Mouse (Mus musculus): ENCODE measurements around the gene Olfr707. TPM values are rescaled to one million over a fixed set of nuclear protein-coding genes. Genes with fewer than 3 reads are reported as not detected.

Olfr707 gene
- total and polyA plus RNA-seq, 2 experiments from 2014 or later, result not detected

DNA sequence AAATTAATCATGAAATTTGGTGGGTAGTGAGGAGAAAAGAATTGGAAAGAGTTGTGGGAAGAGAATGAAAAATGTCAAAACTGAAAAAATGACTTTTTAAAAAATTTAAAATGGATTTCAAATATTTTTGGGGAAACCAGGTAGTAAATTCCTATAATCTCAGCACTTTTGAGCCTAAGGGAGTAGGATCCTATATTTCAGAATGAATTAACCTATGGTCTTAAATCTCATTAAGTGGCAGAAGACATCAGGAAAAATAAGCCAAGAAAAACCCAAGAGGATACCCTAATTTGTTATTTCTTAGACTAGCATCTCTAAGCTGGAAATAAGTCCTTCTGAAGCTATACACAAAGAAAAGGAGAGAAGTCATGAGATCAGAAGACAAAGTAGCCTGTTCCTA lies 38.2 kb downstream of the Olfr707 start, which contains the start of gene Olfr704:
Gene Olfr704, plus strand, starts transcription at position 301 of the 400 bp plus-strand sequence.
- no peak for TF ChIP-seq CTCF (IDR thresholded peaks at IDR 0.05; ENCODE audit: low read depth)
- no peaks in the 10 kb centered on the region for H3K27me3 ChIP-seq (ENCODE audit: insufficient read depth, low read length)
- no peak within 1 kb of the TSS for H3K4me2 ChIP-seq (ENCODE audit: low read depth)
- no peak for ATAC-seq
- H3K4me3 ChIP-seq (ENCODE audit: low read depth, low read length), result no peak within 1 kb of the TSS
- DNase-seq, result no peak
- H3K4me1 ChIP-seq (ENCODE audit: insufficient read depth), result no peaks in the 10 kb centered on the region
- H3K36me3 ChIP-seq (ENCODE audit: insufficient read depth), result no peaks in the 10 kb centered on the region
- H3K9me3 ChIP-seq (ENCODE audit: low read length), result no peaks in the 10 kb centered on the region
- no peak within 1 kb of the TSS for H3K9ac ChIP-seq
- no peak within 1 kb of the TSS for H3K27ac ChIP-seq (ENCODE audit: low read depth, low read length)

DNA sequence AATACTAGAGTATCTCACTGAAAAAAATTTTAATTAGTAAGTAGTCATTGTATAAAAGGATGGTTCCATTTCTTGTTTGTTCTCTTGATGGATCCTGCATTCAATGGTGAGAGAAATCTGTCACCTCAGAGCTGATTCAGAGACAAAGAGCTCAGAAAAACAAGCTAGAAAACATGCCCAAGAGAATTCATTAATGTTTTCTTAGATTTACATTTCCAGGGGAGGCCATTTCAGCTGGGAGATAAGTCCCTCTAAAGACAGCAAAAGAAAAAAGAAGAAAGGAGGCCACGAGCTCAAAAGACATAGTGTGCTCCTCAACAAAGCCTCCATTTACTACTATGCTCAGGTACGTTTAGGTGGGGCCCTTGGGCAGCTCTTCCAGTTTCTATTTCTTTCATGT lies 58.0 kb downstream of the Olfr707 start, which contains the start of gene Olfr703:
Gene Olfr703, plus strand, starts transcription at position 301 of the 400 bp plus-strand sequence.
- H3K9me3 ChIP-seq (ENCODE audit: low read length), result no peaks in the 10 kb centered on the region
- ATAC-seq, result no peak

More for the DNA sequence above, 58.0 kb downstream of the Olfr707 start, which contains the start of gene Olfr703:
- Histone ChIP-seq H3K27ac (ENCODE audit: low read depth, low read length) (no peak within 1 kb of the TSS), H3K27me3 (ENCODE audit: insufficient read depth, low read length) (no peaks in the 10 kb centered on the region), H3K36me3 (ENCODE audit: insufficient read depth) (no peaks in the 10 kb centered on the region), H3K4me3 (ENCODE audit: low read depth, low read length) (no peak within 1 kb of the TSS), H3K9ac (no peak within 1 kb of the TSS), H3K4me1 (ENCODE audit: insufficient read depth) (no peaks in the 10 kb centered on the region), H3K4me2 (ENCODE audit: low read depth) (no peak within 1 kb of the TSS)
- 57% methylated on average over 2 of the region's 2 CpGs for WGBS
- no peak for DNase-seq
- no peak for TF ChIP-seq CTCF (IDR thresholded peaks at IDR 0.05; ENCODE audit: low read depth)

Other genes with a start within 250 kb of the Olfr707 start
- 0.08 TPM in 1 of 2 replicates, not detected in the other for gene Olfr693, start 220.7 kb downstream of the Olfr707 start, total RNA-seq (2014; rRNA removed)
- gene Olfr693, start 220.7 kb downstream of the Olfr707 start, polyA plus RNA-seq (2015; fragmentation: Nextera tagmentation; extraction: Ambion mirVana), result not detected in 2 replicates
- gene Olfr694, start 209.4 kb downstream of the Olfr707 start, total RNA-seq (2014; rRNA removed), result not detected in 2 replicates
- gene Olfr694, start 209.4 kb downstream of the Olfr707 start, polyA plus RNA-seq (2015; fragmentation: Nextera tagmentation; extraction: Ambion mirVana), result not detected in 2 replicates
- gene Olfr695, start 184.8 kb downstream of the Olfr707 start, total RNA-seq (2014; rRNA removed), result not detected in 2 replicates
- gene Olfr695, start 184.8 kb downstream of the Olfr707 start, polyA plus RNA-seq (2015; fragmentation: Nextera tagmentation; extraction: Ambion mirVana), result not detected in 2 replicates
- not detected in 2 replicates for gene Olfr697, start 158.8 kb downstream of the Olfr707 start, total RNA-seq (2014; rRNA removed)
- gene Olfr697, start 158.8 kb downstream of the Olfr707 start, polyA plus RNA-seq (2015; fragmentation: Nextera tagmentation; extraction: Ambion mirVana), result not detected in 2 replicates
- gene Olfr698, start 145.8 kb downstream of the Olfr707 start, total RNA-seq (2014; rRNA removed), result not detected in 2 replicates
- not detected in 2 replicates for gene Olfr698, start 145.8 kb downstream of the Olfr707 start, polyA plus RNA-seq (2015; fragmentation: Nextera tagmentation; extraction: Ambion mirVana)
- not detected in 2 replicates for gene Olfr699, start 108.0 kb downstream of the Olfr707 start, total RNA-seq (2014; rRNA removed)
- gene Olfr699, start 108.0 kb downstream of the Olfr707 start, polyA plus RNA-seq (2015; fragmentation: Nextera tagmentation; extraction: Ambion mirVana), result not detected in 2 replicates
- gene Olfr700, start 92.4 kb downstream of the Olfr707 start, total RNA-seq (2014; rRNA removed), result not detected in 2 replicates
- not detected in 2 replicates for gene Olfr700, start 92.4 kb downstream of the Olfr707 start, polyA plus RNA-seq (2015; fragmentation: Nextera tagmentation; extraction: Ambion mirVana)
- gene Olfr701, start 87.1 kb downstream of the Olfr707 start, total RNA-seq (2014; rRNA removed), result not detected in 2 replicates
- not detected in 2 replicates for gene Olfr701, start 87.1 kb downstream of the Olfr707 start, polyA plus RNA-seq (2015; fragmentation: Nextera tagmentation; extraction: Ambion mirVana)
- gene Olfr702, start 67.3 kb downstream of the Olfr707 start, total RNA-seq (2014; rRNA removed), result not detected in 2 replicates
- gene Olfr702, start 67.3 kb downstream of the Olfr707 start, polyA plus RNA-seq (2015; fragmentation: Nextera tagmentation; extraction: Ambion mirVana), result not detected in 2 replicates
- not detected in 2 replicates for gene Olfr703, start 57.9 kb downstream of the Olfr707 start, total RNA-seq (2014; rRNA removed)
- not detected in 2 replicates for gene Olfr703, start 57.9 kb downstream of the Olfr707 start, polyA plus RNA-seq (2015; fragmentation: Nextera tagmentation; extraction: Ambion mirVana)
- not detected in 2 replicates for gene Olfr704, start 38.1 kb downstream of the Olfr707 start, total RNA-seq (2014; rRNA removed)
- not detected in 2 replicates for gene Olfr704, start 38.1 kb downstream of the Olfr707 start, polyA plus RNA-seq (2015; fragmentation: Nextera tagmentation; extraction: Ambion mirVana)
- gene Olfr705, start 24.4 kb downstream of the Olfr707 start, total RNA-seq (2014; rRNA removed), result not detected in 2 replicates
- gene Olfr705, start 24.4 kb downstream of the Olfr707 start, polyA plus RNA-seq (2015; fragmentation: Nextera tagmentation; extraction: Ambion mirVana), result not detected in 2 replicates
- gene Olfr706, start 13.1 kb downstream of the Olfr707 start, total RNA-seq (2014; rRNA removed), result not detected in 2 replicates
- not detected in 2 replicates for gene Olfr706, start 13.1 kb downstream of the Olfr707 start, polyA plus RNA-seq (2015; fragmentation: Nextera tagmentation; extraction: Ambion mirVana)
- gene Olfr1532-ps1, start 6.8 kb upstream of the Olfr707 start, total RNA-seq (2014; rRNA removed), result not detected in 2 replicates
- gene Olfr1532-ps1, start 6.8 kb upstream of the Olfr707 start, polyA plus RNA-seq (2015; fragmentation: Nextera tagmentation; extraction: Ambion mirVana), result not detected in 2 replicates
- gene Olfr709-ps1, start 31.0 kb upstream of the Olfr707 start, total RNA-seq (2014; rRNA removed), result not detected in 2 replicates
- gene Olfr709-ps1, start 31.0 kb upstream of the Olfr707 start, polyA plus RNA-seq (2015; fragmentation: Nextera tagmentation; extraction: Ambion mirVana), result not detected in 2 replicates
- gene Olfr710, start 47.1 kb upstream of the Olfr707 start, total RNA-seq (2014; rRNA removed), result not detected in 2 replicates
- not detected in 2 replicates for gene Olfr710, start 47.1 kb upstream of the Olfr707 start, polyA plus RNA-seq (2015; fragmentation: Nextera tagmentation; extraction: Ambion mirVana)
- gene Olfr6, start 62.7 kb upstream of the Olfr707 start, total RNA-seq (2014; rRNA removed), result not detected in 2 replicates
- not detected in 2 replicates for gene Olfr6, start 62.7 kb upstream of the Olfr707 start, polyA plus RNA-seq (2015; fragmentation: Nextera tagmentation; extraction: Ambion mirVana)
- gene Olfr711, start 74.2 kb upstream of the Olfr707 start, total RNA-seq (2014; rRNA removed), result not detected in 2 replicates
- gene Olfr711, start 74.2 kb upstream of the Olfr707 start, polyA plus RNA-seq (2015; fragmentation: Nextera tagmentation; extraction: Ambion mirVana), result not detected in 2 replicates
- gene Olfr2, start 104.8 kb upstream of the Olfr707 start, total RNA-seq (2014; rRNA removed), result not detected in 2 replicates
- gene Olfr2, start 104.8 kb upstream of the Olfr707 start, polyA plus RNA-seq (2015; fragmentation: Nextera tagmentation; extraction: Ambion mirVana), result not detected in 2 replicates
- not detected in 2 replicates for gene Olfr713, start 129.9 kb upstream of the Olfr707 start, total RNA-seq (2014; rRNA removed)
- gene Olfr713, start 129.9 kb upstream of the Olfr707 start, polyA plus RNA-seq (2015; fragmentation: Nextera tagmentation; extraction: Ambion mirVana), result not detected in 2 replicates
- gene Olfr714, start 169.7 kb upstream of the Olfr707 start, total RNA-seq (2014; rRNA removed), result not detected in 2 replicates
- not detected in 2 replicates for gene Olfr714, start 169.7 kb upstream of the Olfr707 start, polyA plus RNA-seq (2015; fragmentation: Nextera tagmentation; extraction: Ambion mirVana)
- gene Olfr17, start 192.0 kb upstream of the Olfr707 start, total RNA-seq (2014; rRNA removed), result not detected in 2 replicates
- gene Olfr17, start 192.0 kb upstream of the Olfr707 start, polyA plus RNA-seq (2015; fragmentation: Nextera tagmentation; extraction: Ambion mirVana), result not detected in 2 replicates
- gene Olfr715b, start 209.1 kb upstream of the Olfr707 start, total RNA-seq (2014; rRNA removed), result not detected in 2 replicates
- not detected in 2 replicates for gene Olfr715b, start 209.1 kb upstream of the Olfr707 start, polyA plus RNA-seq (2015; fragmentation: Nextera tagmentation; extraction: Ambion mirVana)
- gene Olfr715, start 229.8 kb upstream of the Olfr707 start, total RNA-seq (2014; rRNA removed), result not detected in 2 replicates
- gene Olfr715, start 229.8 kb upstream of the Olfr707 start, polyA plus RNA-seq (2015; fragmentation: Nextera tagmentation; extraction: Ambion mirVana), result not detected in 2 replicates
- not detected in 2 replicates for gene Olfr716, start 237.1 kb upstream of the Olfr707 start, total RNA-seq (2014; rRNA removed)
- gene Olfr716, start 237.1 kb upstream of the Olfr707 start, polyA plus RNA-seq (2015; fragmentation: Nextera tagmentation; extraction: Ambion mirVana), result not detected in 2 replicates

Data from forebrain, postnatal 0 days (tissue).